7 mouse cellular contexts compared by ENCODE assay signal in the genomic region with DNA sequence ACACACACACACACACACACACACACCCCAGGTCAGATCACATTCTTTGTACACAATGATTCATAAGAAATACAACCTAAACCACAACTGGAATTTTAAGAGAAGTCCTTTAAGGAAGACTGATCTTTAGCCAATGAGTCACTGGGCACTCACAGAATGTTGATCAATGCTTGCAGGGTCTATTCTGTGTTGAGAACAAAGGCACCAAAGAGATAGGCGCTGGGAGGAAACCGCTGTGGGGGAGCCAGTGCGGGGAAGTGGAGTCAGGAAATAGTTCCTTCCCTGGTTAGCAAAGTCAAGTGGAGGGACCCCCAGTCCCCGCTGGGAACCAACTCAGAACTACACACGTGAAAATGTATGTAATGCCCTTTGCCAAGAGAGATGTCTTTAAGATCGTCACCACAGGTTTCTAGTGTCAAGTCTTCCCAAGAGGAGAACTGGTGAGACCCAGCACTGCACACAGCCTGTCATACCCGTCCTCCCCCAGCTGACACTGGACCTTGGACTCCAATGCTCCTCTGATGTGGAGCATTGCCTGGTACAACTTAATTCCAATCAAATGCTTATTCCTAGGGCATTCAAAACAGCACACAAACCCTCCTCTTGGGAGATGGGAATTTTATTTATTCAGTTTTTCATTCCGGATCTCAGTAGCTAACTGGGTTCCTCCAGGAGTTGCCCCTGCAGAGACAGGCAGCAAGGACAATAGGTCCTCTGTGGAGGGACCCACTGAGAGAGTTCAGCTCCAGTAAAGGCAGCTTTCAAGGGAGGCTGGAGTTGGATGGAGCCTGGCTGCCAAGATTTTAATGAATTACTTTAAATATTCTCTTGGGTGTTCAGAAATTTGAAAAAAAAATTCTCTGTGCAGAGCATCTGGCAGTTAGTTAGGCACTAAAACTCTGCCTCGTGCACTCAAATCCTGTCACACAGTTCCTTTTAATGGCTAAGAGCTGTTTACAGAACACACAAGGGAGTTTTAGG. TPM values are rescaled to one million over a fixed set of nuclear protein-coding genes. Genes with fewer than 3 reads are reported as not detected.
DNase-seq lines count a peak whose midpoint lies in the region; ATAC-seq and TF ChIP-seq lines count a peak whose summit lies in the region.

No protein-coding gene starts in this region.

- H3K36me3 ChIP-seq in lung, postnatal 0 days (ENCODE audit: insufficient read depth, low read length) = no peaks in the 10 kb centered on the region
- H3K36me3 ChIP-seq in kidney, postnatal 0 days (ENCODE audit: insufficient read depth, low read length) = no peaks in the 10 kb centered on the region
- H3K36me3 ChIP-seq in stomach, embryonic 16.5 days (ENCODE audit: control insufficient read depth, insufficient read depth, low read length) = no peaks in the 10 kb centered on the region

- H3K4me1 ChIP-seq in lung, postnatal 0 days (ENCODE audit: insufficient read depth, low read depth, low read length) = no peaks in the 10 kb centered on the region
- H3K4me1 ChIP-seq in kidney, postnatal 0 days (replicated peaks; ENCODE audit: insufficient read depth, low read length) = peaks cover 6% of the 10 kb centered on the region
- peaks cover 13% of the 10 kb centered on the region for H3K4me1 ChIP-seq in stomach, embryonic 16.5 days (ENCODE audit: control insufficient read depth, insufficient read depth, low read length)

- no peak overlapping the region for H3K9ac ChIP-seq in lung, postnatal 0 days (replicated peaks; ENCODE audit: low read depth)
- H3K9ac ChIP-seq in kidney, postnatal 0 days (ENCODE audit: low read depth, low read length) = no peak overlapping the region
- H3K9ac ChIP-seq in stomach, embryonic 16.5 days (ENCODE audit: low read length) = no peak overlapping the region

- peak; percentile 46 for TF ChIP-seq EP300 in lung, postnatal 0 days (IDR thresholded peaks at IDR 0.05)

- H3K27me3 ChIP-seq in lung, postnatal 0 days (replicated peaks; ENCODE audit: insufficient read depth, low read length) = no peaks in the 10 kb centered on the region
- H3K27me3 ChIP-seq in kidney, postnatal 0 days (ENCODE audit: insufficient read depth, low read length) = no peaks in the 10 kb centered on the region
- no peaks in the 10 kb centered on the region for H3K27me3 ChIP-seq in stomach, embryonic 16.5 days (ENCODE audit: control insufficient read depth, insufficient read depth, low read length)

- no peak overlapping the region for H3K4me3 ChIP-seq in lung, postnatal 0 days (ENCODE audit: low read depth, low read length)
- no peak overlapping the region for H3K4me3 ChIP-seq in kidney, postnatal 0 days (replicated peaks; ENCODE audit: low read depth, low read length)
- H3K4me3 ChIP-seq in stomach, embryonic 16.5 days (replicated peaks; ENCODE audit: low read length) = no peak overlapping the region

- peak; percentile 58 for DNase-seq in lung, postnatal 0 days (ENCODE audit: low spot score)
- no peak for DNase-seq in lung, adult 18-20 months
- DNase-seq in fibroblast of lung, adult 2 months (ENCODE audit: low read depth) = peak; percentile 65
- peak; percentile 73 for DNase-seq in kidney, postnatal 0 days (ENCODE audit: low spot score)
- no peak for DNase-seq in gastrocnemius, postnatal 36 days
- no peak for DNase-seq in urinary bladder, postnatal 10 days (ENCODE audit: low spot score)

- TF ChIP-seq CTCF in lung, postnatal 0 days (IDR thresholded peaks at IDR 0.05) = no peak
- no peak for TF ChIP-seq CTCF in kidney, postnatal 0 days (IDR thresholded peaks at IDR 0.05; ENCODE audit: low read depth)

- no peak overlapping the region for H3K27ac ChIP-seq in lung, postnatal 0 days (ENCODE audit: low read length)
- peak overlapping the region; percentile 71; the same call in 1 of the 2 replicates for H3K27ac ChIP-seq in kidney, postnatal 0 days
- H3K27ac ChIP-seq in stomach, embryonic 16.5 days (ENCODE audit: low read length) = 0 out of 2 replicates have a peak overlapping the region, but pooled peaks have one; percentile 18

- no peaks in the 10 kb centered on the region for H3K9me3 ChIP-seq in lung, postnatal 0 days (ENCODE audit: low read length)
- no peaks in the 10 kb centered on the region for H3K9me3 ChIP-seq in kidney, postnatal 0 days (replicated peaks; ENCODE audit: low read length)
- H3K9me3 ChIP-seq in stomach, embryonic 16.5 days (replicated peaks; ENCODE audit: control insufficient read depth, low read length) = peaks cover 7% of the 10 kb centered on the region; the same call in 1 of the 2 replicates

- WGBS in lung, postnatal 0 days = 32% methylated on average over 9 of the region's 9 CpGs
- WGBS in kidney, postnatal 0 days = 34% methylated on average over 9 of the region's 9 CpGs
- 44% methylated on average over 9 of the region's 9 CpGs for WGBS in stomach, embryonic 16.5 days

- H3K4me2 ChIP-seq in lung, postnatal 0 days (replicated peaks; ENCODE audit: low read depth, low read length) = no peak overlapping the region
- H3K4me2 ChIP-seq in kidney, postnatal 0 days (ENCODE audit: low read length) = no peak overlapping the region
- no peak overlapping the region for H3K4me2 ChIP-seq in stomach, embryonic 16.5 days (ENCODE audit: low read depth, low read length)

- ATAC-seq in lung, postnatal 0 days = peak; percentile 32; the same call in 1 of the 2 replicates
- peak; percentile 52; the same call in 1 of the 2 replicates for ATAC-seq in kidney, postnatal 0 days (replicated peaks; ENCODE audit: low FRiP score, low read depth)
- peak; percentile 42; the same call in 1 of the 2 replicates for ATAC-seq in stomach, embryonic 16.5 days (ENCODE audit: insufficient read depth, low FRiP score)

- intact Hi-C loops in gastrocnemius, postnatal 36 days (cut with DNase I) = no loop called here

RNA-seq across cellular contexts. Expression of gene Gsap, which starts 10.6 kb away (rescaled TPM):
- 44.6 and 44.9 TPM in 2 replicates for polyA plus RNA-seq in lung, postnatal 0 days (2015; fragmentation: Nextera tagmentation; extraction: Ambion mirVana)
- 1.8 and 2.0 TPM in 2 replicates for polyA plus RNA-seq in kidney, postnatal 0 days (2015; fragmentation: Nextera tagmentation; extraction: Ambion mirVana)
- 2.6 and 2.9 TPM in 2 replicates for polyA plus RNA-seq in stomach, embryonic 16.5 days (2015; fragmentation: Nextera tagmentation; extraction: Ambion mirVana)
- total RNA-seq in gastrocnemius, postnatal 36 days (2021) = 1 to 10 TPM; 1.3 to 1.4 TPM

Comparison
In these comparisons a context has a peak if more than half of its experiments do, and no peak if none do; other contexts are left out.
1. DNase-seq: peak in lung, postnatal 0 days (single experiment), fibroblast of lung, adult 2 months (single experiment) and kidney, postnatal 0 days (single experiment); none in lung, adult 18-20 months (0 of 2), gastrocnemius, postnatal 36 days (0 of 2) and urinary bladder, postnatal 10 days (single experiment).
2. RNA of gene Gsap, which starts 10.6 kb away (polyA plus RNA-seq): 44.6 to 44.9 TPM in lung, postnatal 0 days; 2.6 to 2.9 TPM in stomach, embryonic 16.5 days and 1.8 to 2.0 TPM in kidney, postnatal 0 days; every median in the first group is over 10 times any median in the second.
3. Peak in every context shown above with its lines, with median percentiles within 50 percentile points of each other: ATAC-seq.